Mouse (Mus musculus) CH12F3 (cell line): ENCODE data around the gene Gin1.
"Not testable (repeated sequence)": the region's sequence is repeated elsewhere in the genome, so short reads cannot be mapped to it uniquely, and the experiment has no call there.

ENCODE experiments used
- in situ Hi-C: fragments of 300-500 bp; cut with MboI; formaldehyde crosslinking; loops from 2 replicates; pipeline ENCODE4 v1.14.3; 2020; ENCODE audit warnings: low sequenced_read_pairs

Gin1 gene

GRCm38 (mm10) chr1:97769904-97770753, at the start of gene Gin1, which contains the start of gene Ppip5k2:
TSS of gene Gin1 (plus strand) at chr1:97770172.
TSS of gene Ppip5k2 (minus strand) at chr1:97770411.
- in situ Hi-C loops = no loop called here

GRCm38 (mm10) chr1:97726730-97727129, 43.2 kb upstream of the Gin1 start:
- in situ Hi-C loops = no loop called here

DNA sequence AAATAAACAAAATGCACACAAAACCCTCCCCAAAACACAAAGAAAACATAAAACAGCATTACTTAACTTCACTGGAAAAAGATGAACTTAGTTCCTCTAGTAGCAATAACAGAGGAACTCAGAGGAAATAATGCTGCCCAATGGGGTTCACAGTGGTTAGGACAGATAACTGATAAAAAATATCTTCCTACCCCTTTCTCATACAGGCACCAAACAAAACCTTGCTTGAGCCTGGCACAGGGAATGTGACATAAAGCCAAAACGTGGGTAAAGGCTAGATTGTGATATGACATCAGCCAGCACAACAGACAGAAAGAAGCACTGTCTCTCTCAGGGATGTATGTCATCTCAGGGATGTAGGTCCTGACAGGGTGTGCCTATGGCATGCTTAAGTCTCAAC, 40.6 kb upstream of the Gin1 start:
- in situ Hi-C loops = no loop called here

DNA sequence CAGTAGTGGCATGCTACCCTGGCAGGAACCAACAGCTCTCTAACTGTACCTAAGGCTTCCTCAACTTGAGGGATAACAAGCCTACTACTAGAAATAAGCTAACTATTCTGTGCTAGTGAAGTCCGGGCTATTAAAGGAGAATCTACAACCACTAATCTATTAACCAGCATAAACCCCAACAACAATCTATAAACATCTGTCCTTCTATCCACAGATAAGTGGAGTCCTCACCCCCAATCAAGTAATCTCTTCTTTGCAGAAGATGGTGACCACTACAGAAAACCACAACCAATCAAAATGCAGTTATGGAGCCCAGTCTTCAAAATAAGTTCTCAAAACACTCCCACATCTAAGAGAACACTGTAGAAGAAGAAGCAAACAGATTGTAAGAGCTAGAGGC, 26.9 kb upstream of the Gin1 start:
- in situ Hi-C loops = no loop called here

DNA sequence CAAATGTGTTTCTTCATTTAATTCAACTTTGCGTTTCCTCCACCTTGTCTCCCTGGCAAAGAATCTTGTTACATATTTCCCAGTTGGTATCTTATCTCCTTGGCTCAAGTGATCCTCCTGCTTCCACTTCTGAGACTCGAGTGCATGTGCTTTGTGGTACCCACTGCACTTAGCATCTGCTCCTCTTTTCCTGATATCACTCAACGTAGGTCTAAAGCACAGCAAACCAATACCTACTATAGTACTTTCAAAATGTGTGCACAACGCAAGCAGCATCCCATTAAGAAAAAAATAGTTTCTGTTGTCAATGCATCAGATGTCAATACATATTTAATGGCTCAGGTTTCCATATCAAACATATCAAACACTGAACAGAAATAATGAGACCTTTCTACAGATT, 24.3 kb upstream of the Gin1 start:
- in situ Hi-C loops = no loop called here

- in situ Hi-C loops = no loop called here
Observed at GRCm38 (mm10) chr1:97746261-97746660, 23.7 kb upstream of the Gin1 start.

DNA sequence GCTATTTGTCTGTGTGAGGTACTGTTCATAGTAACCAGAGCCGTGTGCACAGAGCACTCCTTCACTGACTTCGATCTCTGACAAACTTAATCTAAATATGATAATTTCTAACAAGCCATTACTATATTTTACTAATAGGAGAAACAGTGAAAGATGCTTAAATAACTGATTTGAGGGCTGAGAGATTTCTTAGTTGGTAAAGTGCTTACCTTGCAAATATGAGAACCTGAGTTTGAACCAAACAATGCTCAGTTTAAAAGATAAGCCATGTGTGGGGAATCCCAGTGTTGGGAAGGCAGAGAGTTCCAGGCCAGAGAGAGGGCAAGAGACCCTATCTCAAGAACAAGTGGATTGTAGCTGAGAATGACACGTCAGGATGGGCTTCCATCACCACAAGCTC, 21.8 kb upstream of the Gin1 start:
- in situ Hi-C loops = no loop called here

GRCm38 (mm10) chr1:97753216-97753615, 16.8 kb upstream of the Gin1 start:
- in situ Hi-C loops = no loop called here

DNA sequence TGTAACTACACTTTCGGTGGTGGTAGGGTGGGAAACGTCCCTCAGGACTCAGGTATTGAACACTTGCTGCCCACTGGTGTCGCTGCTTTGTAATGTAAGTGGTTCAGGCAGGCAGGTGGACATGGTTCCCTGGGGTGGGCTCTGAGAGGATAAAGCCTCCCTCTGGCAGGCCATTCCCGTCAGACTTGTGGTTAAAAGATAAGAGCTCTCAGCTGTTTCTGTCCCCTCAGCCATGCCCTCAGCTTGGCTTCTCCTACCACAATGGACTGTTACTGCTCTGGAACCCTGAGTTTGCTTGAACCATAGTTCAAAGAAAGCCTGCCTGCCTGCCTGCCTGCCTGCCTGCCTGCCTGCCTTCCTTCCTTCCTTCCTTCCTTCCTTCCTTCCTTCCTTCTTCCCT, 15.6 kb upstream of the Gin1 start:
- in situ Hi-C loops = no loop called here

DNA sequence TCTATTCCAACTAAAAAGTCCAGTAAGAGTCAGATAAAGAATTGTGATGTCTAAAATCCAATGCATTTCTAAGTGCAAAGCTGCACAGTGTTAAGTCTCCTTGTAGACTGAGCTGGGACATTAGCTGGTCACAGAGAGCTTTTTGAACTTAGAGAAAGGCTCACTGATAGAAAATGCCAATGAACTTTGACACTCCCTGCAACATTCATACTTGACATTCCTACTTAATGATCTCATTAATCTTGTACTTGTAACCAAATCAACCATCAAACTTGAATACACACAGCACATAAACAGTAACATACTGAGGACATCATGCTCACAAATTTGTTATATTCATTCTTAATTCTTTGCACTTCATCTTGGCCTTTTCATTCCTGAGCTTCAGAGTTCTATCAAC, 10.1 kb upstream of the Gin1 start:
- in situ Hi-C loops = no loop called here

GRCm38 (mm10) chr1:97760598-97760997, 9.4 kb upstream of the Gin1 start:
- in situ Hi-C loops = no loop called here

DNA sequence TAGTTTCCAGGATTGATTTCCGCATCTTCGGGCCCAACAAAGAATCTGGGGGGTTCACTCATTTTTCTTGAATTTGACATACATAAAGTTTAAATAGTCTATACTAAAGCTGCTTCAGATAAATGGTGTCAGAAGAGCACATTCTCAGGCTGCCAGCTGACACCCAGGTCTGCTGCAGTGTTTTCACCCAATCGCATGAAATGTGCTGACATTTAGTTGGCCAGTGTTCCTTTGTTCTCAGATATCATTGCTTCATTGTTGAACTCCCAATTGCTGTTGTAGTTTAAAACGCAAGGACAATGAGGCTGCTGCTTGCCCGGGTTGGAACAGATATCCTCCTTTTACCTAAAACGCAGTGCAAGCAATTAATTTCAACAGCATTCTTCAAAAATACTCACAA, 8.5 kb upstream of the Gin1 start:
- in situ Hi-C loops = no loop called here

DNA sequence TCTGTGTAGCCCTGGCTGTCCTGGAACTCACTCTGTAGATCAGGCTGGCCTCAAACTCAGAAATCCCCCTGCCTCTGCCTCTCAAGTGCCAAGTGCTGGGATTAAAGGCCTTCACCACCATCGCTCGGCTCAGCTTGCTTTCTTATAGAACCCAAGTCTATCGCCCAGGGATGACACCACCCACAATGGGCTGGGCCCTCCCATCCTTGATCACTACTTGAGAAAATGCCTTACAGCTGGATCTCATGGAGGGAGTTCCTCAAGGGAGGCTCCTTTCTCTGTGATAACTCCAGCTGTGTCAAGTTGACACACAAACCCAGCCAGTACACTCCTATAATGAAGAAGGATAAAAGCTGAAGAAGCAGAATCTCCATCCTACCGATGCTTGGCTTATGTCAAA, 4.3 kb upstream of the Gin1 start:
- in situ Hi-C loops = not testable (repeated sequence)

- in situ Hi-C loops = no loop called here
Observed at GRCm38 (mm10) chr1:97768089-97768488, 1.9 kb upstream of the Gin1 start.

DNA sequence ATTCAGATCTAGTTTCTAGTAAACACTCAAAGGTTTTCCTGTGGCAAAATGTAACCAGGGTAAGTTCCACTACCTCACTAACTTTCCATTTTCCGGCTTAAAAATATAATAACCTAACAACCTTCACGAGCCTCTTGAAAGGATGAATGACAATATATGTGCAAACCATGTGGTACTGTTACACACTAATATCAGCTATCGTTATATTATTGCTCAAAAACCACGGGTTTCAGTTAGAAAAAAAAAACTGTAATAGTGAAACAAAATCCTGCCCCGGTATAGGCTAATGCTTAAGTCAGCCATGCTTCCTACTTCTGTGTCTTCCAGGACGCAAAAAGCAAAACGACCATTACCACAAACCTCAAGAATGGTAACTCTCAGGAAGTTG, 1.1 kb upstream of the Gin1 start:
- in situ Hi-C loops = no loop called here

GRCm38 (mm10) chr1:97769294-97769903, 573 bp upstream of the Gin1 start:
- in situ Hi-C loops = no loop called here

GRCm38 (mm10) chr1:97771118-97771517, 1.1 kb downstream of the Gin1 start:
- in situ Hi-C loops = no loop called here

DNA sequence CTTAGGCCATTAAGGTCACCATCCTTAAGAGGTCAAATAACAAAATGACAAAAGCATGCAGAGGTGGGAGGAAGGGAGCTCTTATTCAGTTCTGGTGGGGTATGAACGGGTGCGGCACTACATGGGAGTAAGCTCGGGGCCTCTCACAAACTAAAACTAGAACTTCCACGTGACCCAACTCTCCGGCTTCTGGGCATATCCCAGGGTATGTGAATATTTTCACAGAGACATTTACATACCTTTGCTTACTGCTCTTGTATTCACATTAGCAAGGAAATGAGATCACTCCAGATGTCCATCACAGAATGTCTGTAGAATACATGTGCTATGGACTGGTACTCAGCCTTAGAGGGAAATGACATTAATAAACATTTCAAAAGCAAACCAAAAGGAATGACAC, 1.8 kb downstream of the Gin1 start:
- in situ Hi-C loops = no loop called here

- in situ Hi-C loops = no loop called here
Observed at GRCm38 (mm10) chr1:97773362-97773761, 3.4 kb downstream of the Gin1 start.

GRCm38 (mm10) chr1:97773973-97774372, 4.0 kb downstream of the Gin1 start:
- in situ Hi-C loops = no loop called here

DNA sequence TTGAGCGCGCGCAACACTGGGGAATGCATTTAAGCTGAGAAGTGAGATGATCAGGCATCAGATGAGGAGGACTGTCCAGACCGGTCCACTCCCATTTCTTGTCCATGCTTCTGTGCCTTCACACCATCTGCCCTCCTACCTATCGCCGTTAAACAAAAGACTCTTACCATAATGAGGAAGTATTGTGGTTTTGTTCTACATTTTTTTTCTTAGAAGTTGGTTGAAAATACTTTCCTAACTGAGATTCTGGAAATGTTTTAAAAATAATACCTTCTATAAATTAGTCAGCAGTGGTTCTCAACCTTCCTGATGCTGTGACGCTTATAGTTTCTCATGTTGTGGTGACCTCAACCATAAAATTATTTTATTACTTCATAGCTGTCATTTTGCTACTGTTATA, 11.7 kb downstream of the Gin1 start:
- in situ Hi-C loops = no loop called here

DNA sequence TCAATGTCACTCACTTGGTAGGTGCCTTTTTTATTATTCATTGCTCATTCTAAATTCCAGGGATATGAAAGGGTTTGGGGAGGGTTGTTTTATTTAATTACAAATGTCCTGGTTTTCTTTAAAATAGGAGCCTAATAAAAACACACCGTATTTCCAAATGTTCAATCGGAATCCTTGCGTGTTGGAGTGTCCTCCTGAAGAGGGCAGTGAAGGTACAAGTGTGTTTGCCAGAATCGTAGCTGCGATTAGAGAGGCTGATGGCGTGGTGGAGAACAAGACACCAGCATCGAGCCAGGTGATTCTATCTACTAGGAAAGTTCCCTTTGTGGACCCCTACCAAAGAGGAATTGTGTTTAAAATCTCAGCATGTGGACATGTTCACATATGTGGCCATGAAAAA, 15.0 kb downstream of the Gin1 start:
- in situ Hi-C loops = no loop called here
